Mouse (Mus musculus) megakaryocyte, embryonic 14.5 days (primary cell): ENCODE measurements at regions not wholly inside any gene's neighbourhood (a gene's known extent, or its start where the extent isn't known, plus 50 kb on each side); places are given as distances from the start of the nearest gene placed in this dataset.

Experiments
- H3K27me3 ChIP-seq: replicated peaks from 2 replicates; pipeline ENCODE3; 2012; ENCODE audit warnings: inconsistent platforms
- H3K36me3 ChIP-seq: replicated peaks from 2 replicates; pipeline ENCODE3; 2012; ENCODE audit warnings: low read length, inconsistent platforms, mixed read lengths
- H3K4me1 ChIP-seq: 2 replicates; pipeline ENCODE4 v1.6.1; 2012; ENCODE audit warnings: inconsistent platforms
- H3K4me3 ChIP-seq: replicated peaks from 2 replicates; pipeline ENCODE3; 2012; ENCODE audit warnings: moderate library complexity, mild to moderate bottlenecking, inconsistent platforms
- H3K9me3 ChIP-seq: 2 replicates; pipeline ENCODE4 v1.6.1; 2012; ENCODE audit warnings: inconsistent platforms
- FLI1 ChIP-seq: IDR thresholded peaks from 2 replicates; pipeline ENCODE4 v1.6.1; 2012; ENCODE audit warnings: low read length, inconsistent platforms, mixed read lengths
- GATA1 ChIP-seq: IDR thresholded peaks from 3 replicates; pipeline ENCODE4 v1.6.1; 2012; ENCODE audit warnings: mixed read lengths, low read length, inconsistent platforms, borderline replicate concordance

DNA sequence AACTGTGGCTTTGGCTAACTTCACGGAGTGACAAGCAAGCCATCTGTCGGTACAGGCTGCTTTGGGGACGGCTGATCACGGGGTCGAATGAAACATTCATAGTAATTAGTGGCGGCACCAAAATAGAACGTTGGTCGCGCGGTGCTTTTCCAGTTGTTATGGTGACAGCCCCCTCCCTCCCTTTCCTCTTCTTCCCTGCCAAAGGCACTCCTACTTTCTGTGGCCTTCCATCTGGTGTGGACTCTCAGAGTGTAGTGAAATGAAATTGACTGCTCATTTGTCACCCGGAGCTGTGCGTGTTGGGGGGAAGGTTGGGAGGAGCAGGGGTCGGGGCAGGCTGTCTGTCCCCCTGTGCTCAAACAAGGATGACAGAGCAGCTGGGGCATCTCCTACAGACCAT is 153.5 kb downstream of the Ddx11 start:
- H3K9me3 ChIP-seq = peaks cover 16% of the 10 kb centered on the region
- H3K4me3 ChIP-seq = no peak overlapping the region
- H3K27me3 ChIP-seq = no peaks in the 10 kb centered on the region
- no peaks in the 10 kb centered on the region for H3K36me3 ChIP-seq
- TF ChIP-seq FLI1 (no peak), GATA1 (no peak)
- H3K4me1 ChIP-seq = no peaks in the 10 kb centered on the region

DNA sequence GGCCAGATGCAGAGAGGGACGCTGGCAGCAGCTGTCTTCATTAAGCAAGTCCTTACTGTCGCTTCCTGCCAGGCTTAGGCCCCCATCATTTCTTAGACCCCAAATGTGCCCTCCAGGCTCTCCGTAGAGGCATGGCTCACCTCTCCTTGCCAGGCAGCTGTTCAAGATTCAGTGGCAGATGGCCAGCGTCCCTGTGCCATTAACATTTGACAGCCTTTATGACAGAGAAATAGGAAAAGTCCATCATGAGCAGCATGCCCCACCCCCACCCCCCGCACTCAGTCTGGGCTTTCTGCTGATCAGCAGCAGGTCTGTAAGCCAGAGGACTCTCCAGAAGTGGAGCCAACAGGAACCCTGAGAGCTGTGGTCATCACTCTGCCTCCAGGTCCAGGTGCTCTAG is 154.7 kb downstream of the Ddx11 start:
- Histone ChIP-seq H3K9me3 (peaks cover 16% of the 10 kb centered on the region), H3K4me1 (no peaks in the 10 kb centered on the region), H3K36me3 (no peaks in the 10 kb centered on the region), H3K27me3 (no peaks in the 10 kb centered on the region), H3K4me3 (no peak overlapping the region)
- TF ChIP-seq FLI1 (no peak), GATA1 (no peak)

DNA sequence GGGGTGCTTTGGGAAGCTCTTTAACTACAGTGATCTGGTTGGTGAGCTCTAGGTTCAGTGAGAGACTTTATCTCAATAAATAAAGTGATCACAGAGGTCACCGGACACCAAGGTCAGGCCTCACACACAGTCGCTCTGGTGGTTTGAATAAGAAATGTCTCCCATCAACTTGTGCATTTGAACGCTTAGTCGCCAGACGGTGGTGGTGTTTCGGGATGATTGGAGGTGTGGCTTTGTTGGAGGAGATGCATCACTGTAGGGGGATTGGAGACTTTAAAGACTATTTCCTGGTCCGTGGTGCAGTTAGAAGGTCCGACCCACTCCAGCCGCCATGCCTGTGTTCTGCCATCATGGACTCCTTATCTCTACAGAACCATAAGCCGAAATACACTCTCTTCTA is 162.0 kb downstream of the Ddx11 start:
- Histone ChIP-seq H3K4me1 (no peaks in the 10 kb centered on the region), H3K36me3 (no peaks in the 10 kb centered on the region), H3K4me3 (no peak overlapping the region), H3K27me3 (no peaks in the 10 kb centered on the region), H3K9me3 (peaks cover 17% of the 10 kb centered on the region)
- TF ChIP-seq GATA1 = no peak
- TF ChIP-seq FLI1 = no peak
